Mouse (Mus musculus) bone marrow, adult 2 months (tissue): ENCODE data around the gene Olfr101. TPM values are rescaled to one million over a fixed set of nuclear protein-coding genes. Genes with fewer than 3 reads are reported as not detected.

ENCODE experiments used
- H3K27ac ChIP-seq: fragments of 200-500 bp; 2 replicates; pipeline ENCODE4 v1.5.1; 2012; ENCODE audit warnings: low read depth, mild to moderate bottlenecking, control low read depth, inconsistent platforms, low read length; ENCODE audit not compliant: control insufficient read depth, poor library complexity, insufficient read depth
- H3K4me1 ChIP-seq: fragments of 200-500 bp; 2 replicates; pipeline ENCODE4 v1.6.1; 2011; ENCODE audit warnings: low read length; ENCODE audit not compliant: control insufficient read depth, insufficient read depth
- H3K4me3 ChIP-seq: fragments of 200-500 bp; replicated peaks from 2 replicates; pipeline ENCODE3; 2011; ENCODE audit warnings: mild to moderate bottlenecking, low read depth, low read length, control low read depth; ENCODE audit not compliant: control insufficient read depth
- CTCF ChIP-seq: fragments of 200-500 bp; IDR thresholded peaks from 2 replicates; pipeline ENCODE4 v1.5.1; 2011; ENCODE audit warnings: low read length, control low read depth; ENCODE audit not compliant: control insufficient read depth, insufficient read depth
- POLR2A ChIP-seq: fragments of 200-500 bp; IDR thresholded peaks from 2 replicates; pipeline ENCODE4 v1.6.1; 2011; ENCODE audit warnings: low read depth, mild to moderate bottlenecking, control low read depth, low read length, borderline replicate concordance; ENCODE audit not compliant: control insufficient read depth
- WGBS: fragments of 180-500 bp; shearing (Covaris S2); methylation state at CpG from one replicate; pipeline ENCODE4 v1.1.7; 2018; 5-methylcytosine and 5-hydroxymethylcytosine counted together
- polyA plus RNA-seq: library from polyadenylated mRNA; stranded (reverse); fragments of >200 nt; gene quantifications from 2 replicates; pipeline ENCODE4 v1.2.4, GENCODE M21; 2011; ENCODE audit warnings: low replicate concordance; ENCODE audit not compliant: missing spikeins, insufficient read depth, insufficient read length

Olfr101 gene
- polyA plus RNA-seq, 1 experiment, result not detected

- peak overlapping the region; percentile 79 for H3K27ac ChIP-seq
- TF ChIP-seq POLR2A (no peak), CTCF (no peak)
- no peaks in the 10 kb centered on the region for H3K4me1 ChIP-seq
- 4% methylated on average over 8 of the region's 8 CpGs for WGBS
- peak overlapping the region; percentile 91 for H3K4me3 ChIP-seq
These were observed 33.4 kb downstream of the Olfr101 start for GRCm38 (mm10) chr17:37270702-37271092.

- H3K4me1 ChIP-seq, result no peaks in the 10 kb centered on the region
- peak within 1 kb of the TSS; percentile 91 for H3K4me3 ChIP-seq
- TF ChIP-seq POLR2A (no peak), CTCF (no peak)
- under 1% methylated on average over 26 of the region's 26 CpGs for WGBS
- peak within 1 kb of the TSS; percentile 79 for H3K27ac ChIP-seq
These were observed 33.9 kb downstream of the Olfr101 start, which contains the start of gene H2-M3 for GRCm38 (mm10) chr17:37270058-37270701. H2-M3 (plus strand) TSS chr17:37270220.

GRCm38 (mm10) chr17:37263626-37264025 lies 40.5 kb downstream of the Olfr101 start, which contains the start of gene Olfr98:
Olfr98 (minus strand) TSS chr17:37263749.
- 79% methylated on average over 1 of the region's 1 CpGs for WGBS
- H3K27ac ChIP-seq, result no peak within 1 kb of the TSS
- H3K4me3 ChIP-seq, result no peak within 1 kb of the TSS
- TF ChIP-seq POLR2A (no peak), CTCF (no peak)
- H3K4me1 ChIP-seq, result no peaks in the 10 kb centered on the region

- Histone ChIP-seq H3K27ac (no peak overlapping the region), H3K4me1 (no peaks in the 10 kb centered on the region), H3K4me3 (no peak overlapping the region)
- WGBS, result 24% methylated on average over 1 of the region's 1 CpGs
- TF ChIP-seq POLR2A (no peak), CTCF (peak; percentile 42)
These were observed 53.6 kb downstream of the Olfr101 start for GRCm38 (mm10) chr17:37250544-37250943.

DNA sequence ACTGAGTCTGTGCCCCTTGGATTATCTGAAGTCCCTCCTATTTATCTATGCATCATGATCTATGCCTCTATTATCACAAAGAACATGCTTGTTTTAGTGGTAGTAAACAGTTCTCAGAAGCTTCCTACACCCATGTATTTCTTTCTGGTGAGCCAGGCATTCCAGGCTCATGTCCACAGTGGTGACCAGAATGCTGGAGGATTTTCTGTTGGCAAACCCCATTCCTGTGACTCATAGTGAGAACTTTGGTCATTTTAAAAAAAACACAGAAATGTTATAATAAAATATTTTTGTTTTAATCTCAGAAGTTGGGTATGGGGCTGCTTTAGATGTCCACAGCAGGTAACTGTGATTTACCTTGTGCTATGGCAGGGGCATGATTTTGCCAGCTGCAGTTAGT lies 54.7 kb downstream of the Olfr101 start:
- no peak overlapping the region for H3K4me3 ChIP-seq
- no peak overlapping the region for H3K27ac ChIP-seq
- no peaks in the 10 kb centered on the region for H3K4me1 ChIP-seq
- TF ChIP-seq CTCF, result no peak
- no peak for TF ChIP-seq POLR2A

Other genes with a start within 250 kb of the Olfr101 start
- gene Olfr90, start 215.8 kb downstream of the Olfr101 start, polyA plus RNA-seq, result not detected in 2 replicates
- not detected in 2 replicates for gene Olfr91, start 206.0 kb downstream of the Olfr101 start, polyA plus RNA-seq
- gene Olfr92, start 184.2 kb downstream of the Olfr101 start, polyA plus RNA-seq, result not detected in 2 replicates
- gene Olfr93, start 142.8 kb downstream of the Olfr101 start, polyA plus RNA-seq, result not detected in 2 replicates
- 6.7 and 19.8 TPM in 2 replicates for gene Ubd, start 110.4 kb downstream of the Olfr101 start, polyA plus RNA-seq
- not detected in 2 replicates for gene Olfr94, start 103.3 kb downstream of the Olfr101 start, polyA plus RNA-seq
- gene Olfr95, start 91.2 kb downstream of the Olfr101 start, polyA plus RNA-seq, result 0.40 TPM in 1 of 2 replicates, not detected in the other
- not detected in 2 replicates for gene Olfr96, start 84.2 kb downstream of the Olfr101 start, polyA plus RNA-seq
- gene Olfr97, start 67.0 kb downstream of the Olfr101 start, polyA plus RNA-seq, result not detected in 2 replicates
- gene Olfr98, start 40.6 kb downstream of the Olfr101 start, polyA plus RNA-seq, result not detected in 2 replicates
- 3.7 and 8.7 TPM in 2 replicates for gene H2-M3, start 34.1 kb downstream of the Olfr101 start, polyA plus RNA-seq
- gene Olfr99, start 20.9 kb downstream of the Olfr101 start, polyA plus RNA-seq, result not detected in 2 replicates
- gene Olfr102, start 12.7 kb upstream of the Olfr101 start, polyA plus RNA-seq, result not detected in 2 replicates
- not detected in 2 replicates for gene Olfr103, start 35.4 kb upstream of the Olfr101 start, polyA plus RNA-seq
- not detected in 2 replicates for gene Olfr104-ps, start 55.3 kb upstream of the Olfr101 start, polyA plus RNA-seq
- gene Olfr105-ps, start 74.7 kb upstream of the Olfr101 start, polyA plus RNA-seq, result not detected in 2 replicates
- not detected in 2 replicates for gene Olfr106-ps, start 86.1 kb upstream of the Olfr101 start, polyA plus RNA-seq
- not detected in 2 replicates for gene Olfr107, start 94.9 kb upstream of the Olfr101 start, polyA plus RNA-seq
- not detected in 2 replicates for gene Olfr108, start 141.2 kb upstream of the Olfr101 start, polyA plus RNA-seq
- not detected in 2 replicates for gene Olfr109, start 154.6 kb upstream of the Olfr101 start, polyA plus RNA-seq
- not detected in 2 replicates for gene H2-M2, start 179.2 kb upstream of the Olfr101 start, polyA plus RNA-seq
- gene Olfr110, start 188.2 kb upstream of the Olfr101 start, polyA plus RNA-seq, result 0.59 and 1.5 TPM in 2 replicates
- gene Olfr111, start 203.7 kb upstream of the Olfr101 start, polyA plus RNA-seq, result not detected in 2 replicates